Mouse (Mus musculus) bone marrow, adult 2 months (tissue): ENCODE results near the gene Kcng3.

Experiments
- CTCF ChIP-seq: fragments of 200-500 bp; IDR thresholded peaks from 2 replicates; pipeline ENCODE4 v1.5.1; 2011; ENCODE audit warnings: low read length, control low read depth; ENCODE audit not compliant: control insufficient read depth, insufficient read depth
- POLR2A ChIP-seq: fragments of 200-500 bp; IDR thresholded peaks from 2 replicates; pipeline ENCODE4 v1.6.1; 2011; ENCODE audit warnings: low read depth, mild to moderate bottlenecking, control low read depth, low read length, borderline replicate concordance; ENCODE audit not compliant: control insufficient read depth

DNA sequence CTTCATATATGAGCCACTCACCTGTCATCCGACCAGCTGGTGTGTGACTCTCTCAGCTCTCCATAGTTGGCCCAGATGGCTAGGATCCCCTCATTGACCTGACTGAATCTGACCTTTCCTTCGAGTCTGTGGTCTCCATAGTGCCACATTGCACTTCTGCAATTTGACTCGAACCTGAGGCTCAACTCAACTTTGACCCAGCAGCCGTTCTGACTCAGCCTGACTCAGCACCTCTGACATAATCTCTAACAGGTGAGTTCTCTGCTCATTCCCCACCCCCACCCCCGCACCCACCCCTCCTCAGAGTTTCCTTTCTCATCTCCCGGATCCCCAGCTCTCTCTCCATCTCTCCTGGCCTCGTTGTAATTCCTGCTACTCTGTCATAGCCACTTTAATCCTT is 4.7 kb upstream of the Kcng3 start:
- no peak for TF ChIP-seq POLR2A
- no peak for TF ChIP-seq CTCF
